Mouse (Mus musculus) midbrain, embryonic 11.5 days (tissue): ENCODE data around the gene Lancl1. TPM values are rescaled to one million over a fixed set of nuclear protein-coding genes. Genes with fewer than 3 reads are reported as not detected.
A peak's percentile ranks its signal among the peaks of the same experiment; 100 is the strongest.

ENCODE experiments used
- ATAC-seq: fragments of 200-750 bp; cut with Nextera tagmentation; 2 replicates; pipeline ENCODE4 v1.8.0; 2017; ENCODE audit warnings: moderate TSS enrichment, moderate library complexity; ENCODE audit not compliant: low FRiP score
- DNase-seq: peaks from one replicate; pipeline ENCODE4 v3.0.0; 2015; ENCODE audit warnings: low spot score; ENCODE audit errors: missing footprints
- H3K27ac ChIP-seq: fragments of 300-500 bp; sonication (generic); 2 replicates; pipeline ENCODE4 v1.5.1; 2014; ENCODE audit warnings: low read depth, low read length
- H3K27me3 ChIP-seq: fragments of 300-500 bp; sonication (generic); 2 replicates; pipeline ENCODE4 v1.6.1; 2014; ENCODE audit warnings: mild to moderate bottlenecking, low read length, moderate library complexity, mixed read lengths; ENCODE audit not compliant: control insufficient read depth, insufficient read depth
- H3K36me3 ChIP-seq: fragments of 300-500 bp; sonication (generic); 2 replicates; pipeline ENCODE4 v1.6.1; 2014; ENCODE audit warnings: mild to moderate bottlenecking, low read length, moderate library complexity, mixed read lengths; ENCODE audit not compliant: control insufficient read depth, insufficient read depth
- H3K4me1 ChIP-seq: fragments of 300-500 bp; sonication (generic); 2 replicates; pipeline ENCODE4 v1.6.1; 2014; ENCODE audit warnings: low read length; ENCODE audit not compliant: control insufficient read depth, insufficient read depth
- H3K4me2 ChIP-seq: fragments of 300-500 bp; sonication (generic); 2 replicates; pipeline ENCODE4 v1.6.1; 2014; ENCODE audit warnings: mild to moderate bottlenecking, moderate library complexity
- H3K4me3 ChIP-seq: fragments of 300-500 bp; sonication (generic); 2 replicates; pipeline ENCODE4 v1.5.1; 2014; ENCODE audit warnings: low read depth, low read length
- H3K9ac ChIP-seq: fragments of 300-500 bp; sonication (generic); 2 replicates; pipeline ENCODE4 v1.6.1; 2014; ENCODE audit warnings: low read length
- H3K9me3 ChIP-seq: fragments of 300-500 bp; sonication (generic); 2 replicates; pipeline ENCODE4 v1.6.1; 2016; ENCODE audit warnings: low read length; ENCODE audit not compliant: control insufficient read depth
- WGBS: fragments of 180-500 bp; shearing (Covaris S2); extraction: QIAGEN DNeasy Blood & Tissue Kit; methylation state at CpG from one replicate; pipeline ENCODE4 v1.1.7; 2014; 5-methylcytosine and 5-hydroxymethylcytosine counted together
- polyA plus RNA-seq: library from polyadenylated mRNA; unstranded; fragments of >200 nt; fragmentation: Nextera tagmentation; extraction: Ambion mirVana; gene quantifications from 2 replicates; pipeline ENCODE4 v1.2.1, GENCODE M21; 2014

Lancl1 gene
- polyA plus RNA-seq, 1 experiment from 2014 or later, result 90.4 TPM

DNA sequence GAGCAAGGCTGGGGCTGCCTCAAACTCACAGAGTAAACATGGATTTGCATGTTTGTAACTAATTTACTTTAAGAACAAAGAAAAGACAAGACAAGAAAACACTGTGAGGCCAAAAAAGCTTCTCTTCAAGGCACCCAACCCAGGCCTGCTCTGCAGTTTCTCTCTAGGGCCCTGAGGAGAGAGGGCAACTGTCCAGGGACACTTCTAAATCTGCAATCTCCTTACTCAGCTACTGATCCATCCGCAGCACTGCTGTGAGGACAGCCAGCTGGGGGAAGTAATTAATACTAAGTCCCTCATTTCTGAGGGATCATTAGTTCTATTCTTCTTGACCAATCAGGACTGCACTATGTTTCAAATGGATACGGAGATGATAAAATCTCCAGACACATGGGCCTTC lies 12.5 kb downstream of the Lancl1 start:
- 86% methylated on average over 2 of the region's 2 CpGs for WGBS
- Histone ChIP-seq H3K9me3 (no peaks in the 10 kb centered on the region), H3K27me3 (no peaks in the 10 kb centered on the region), H3K9ac (no peak overlapping the region), H3K4me1 (no peaks in the 10 kb centered on the region), H3K27ac (no peak overlapping the region), H3K4me2 (no peak overlapping the region), H3K36me3 (no peaks in the 10 kb centered on the region), H3K4me3 (no peak overlapping the region)
- ATAC-seq, result no peak
- no peak for DNase-seq

DNA sequence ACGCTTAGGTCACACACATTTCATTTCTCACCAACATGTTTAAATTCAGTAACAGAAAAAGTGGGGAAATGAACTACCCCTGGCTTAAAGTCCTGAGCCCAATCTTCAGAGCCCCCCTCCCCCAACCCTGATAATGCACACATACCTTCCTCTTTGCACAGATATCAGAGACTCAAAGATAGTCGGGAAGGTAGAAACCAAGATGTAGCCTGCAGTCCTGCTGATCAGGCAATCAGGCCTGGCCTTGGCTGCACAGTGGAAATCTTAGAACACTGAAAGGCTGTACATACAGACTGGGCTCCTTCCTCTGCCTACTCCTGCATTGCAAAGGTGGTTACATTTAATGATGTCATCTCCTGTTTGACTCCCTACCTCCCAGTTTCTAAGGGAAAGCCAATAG lies 15.9 kb downstream of the Lancl1 start:
- Histone ChIP-seq H3K4me2 (no peak overlapping the region), H3K9me3 (no peaks in the 10 kb centered on the region), H3K27ac (no peak overlapping the region), H3K9ac (no peak overlapping the region), H3K4me1 (no peaks in the 10 kb centered on the region), H3K36me3 (peaks cover 4% of the 10 kb centered on the region; the same call in 1 of the 2 replicates), H3K4me3 (no peak overlapping the region), H3K27me3 (no peaks in the 10 kb centered on the region)
- DNase-seq (no peak), ATAC-seq (no peak)
- 97% methylated on average over 2 of the region's 2 CpGs for WGBS

DNA sequence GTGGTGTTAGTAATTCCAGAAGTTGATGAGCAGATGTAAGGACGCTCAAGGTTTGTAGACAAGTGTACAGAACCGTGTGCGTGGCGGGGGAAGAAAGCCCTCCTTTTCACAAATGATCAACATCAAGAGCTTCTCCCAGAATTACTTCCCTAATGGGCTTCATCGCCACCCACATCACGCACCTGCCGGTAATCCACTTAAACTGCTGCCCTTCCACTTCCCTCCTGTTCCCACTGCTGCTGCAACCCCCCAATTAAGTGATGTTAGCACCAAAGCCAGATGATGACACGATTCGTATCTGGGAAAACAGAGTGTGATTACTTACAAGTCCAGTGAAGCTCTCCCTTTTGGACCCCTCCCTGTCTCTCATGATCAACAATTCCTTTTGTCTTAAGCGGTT lies 16.6 kb downstream of the Lancl1 start:
- H3K4me3 ChIP-seq, result no peak overlapping the region
- peaks cover 4% of the 10 kb centered on the region; the same call in 1 of the 2 replicates for H3K36me3 ChIP-seq
- no peaks in the 10 kb centered on the region for H3K27me3 ChIP-seq
- ATAC-seq, result no peak
- H3K9ac ChIP-seq, result no peak overlapping the region
- no peaks in the 10 kb centered on the region for H3K4me1 ChIP-seq
- no peak overlapping the region for H3K4me2 ChIP-seq
- no peak overlapping the region for H3K27ac ChIP-seq
- WGBS, result 91% methylated on average over 10 of the region's 10 CpGs
- H3K9me3 ChIP-seq, result no peaks in the 10 kb centered on the region
- no peak for DNase-seq

DNA sequence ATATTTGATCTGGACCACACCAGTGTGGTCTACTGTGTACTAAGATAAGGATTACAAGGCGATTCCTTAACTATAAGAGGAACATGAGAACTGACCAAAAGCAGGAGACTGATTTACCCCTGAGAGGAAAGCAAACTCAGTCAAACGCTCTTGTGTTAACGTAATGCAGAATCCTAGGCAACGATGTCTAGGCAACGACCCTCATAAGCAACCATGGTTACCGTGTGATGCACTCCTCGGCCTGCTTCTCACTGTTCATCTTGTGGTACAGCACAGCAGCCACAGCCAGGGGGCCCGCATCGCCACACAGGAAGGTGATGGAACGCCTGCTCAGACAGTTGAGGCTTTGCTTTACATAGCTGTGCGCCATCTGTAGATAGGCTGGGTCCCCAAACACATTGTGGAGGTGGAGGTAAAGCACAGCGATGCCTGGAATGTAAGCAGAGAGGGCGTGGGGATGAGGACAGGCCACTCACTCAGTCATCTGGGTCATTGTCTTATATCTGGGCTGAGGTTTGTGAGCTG lies 18.0 kb downstream of the Lancl1 start:
- Histone ChIP-seq H3K27me3 (no peaks in the 10 kb centered on the region), H3K4me3 (no peak overlapping the region), H3K4me2 (no peak overlapping the region), H3K27ac (no peak overlapping the region), H3K36me3 (peaks cover 4% of the 10 kb centered on the region; the same call in 1 of the 2 replicates), H3K9me3 (no peaks in the 10 kb centered on the region), H3K9ac (no peak overlapping the region), H3K4me1 (no peaks in the 10 kb centered on the region)
- WGBS, result 85% methylated on average over 13 of the region's 13 CpGs
- ATAC-seq (no peak), DNase-seq (peak; percentile 77)

DNA sequence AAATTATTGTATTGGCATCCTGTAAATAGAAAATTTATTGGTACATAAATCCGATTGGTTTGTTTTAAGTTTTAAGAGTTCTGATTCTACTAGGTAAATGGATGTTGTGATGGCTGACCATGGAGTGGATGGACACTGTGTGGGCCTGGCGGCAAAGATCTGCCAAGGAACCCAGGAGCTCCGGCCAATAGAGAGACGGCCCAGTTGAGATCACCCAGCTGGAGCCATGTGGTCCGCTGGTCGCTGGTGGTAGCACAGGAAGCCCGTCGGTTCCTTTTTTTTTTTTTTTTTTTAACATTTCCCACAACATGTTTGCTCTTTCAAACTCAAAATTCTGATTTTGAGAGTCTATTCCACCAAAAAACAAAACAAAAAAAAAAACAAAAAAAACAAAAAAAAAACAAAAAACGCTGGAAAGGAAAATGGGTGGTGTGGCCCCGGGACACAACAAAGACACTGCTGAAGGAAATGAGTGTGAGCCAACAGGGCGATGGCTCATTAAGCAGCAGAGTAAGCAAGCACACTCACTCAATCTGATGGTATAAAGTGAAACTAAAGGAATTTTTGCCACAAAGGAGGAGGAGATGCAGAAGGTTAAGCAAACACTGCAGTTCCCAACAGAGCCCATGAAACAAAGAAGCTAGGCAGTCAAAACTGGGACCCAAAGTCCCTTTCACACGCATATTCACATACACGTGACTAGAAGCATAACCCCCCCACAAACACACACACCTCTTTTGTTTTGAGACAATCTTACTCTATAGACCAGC lies 21.4 kb downstream of the Lancl1 start:
- ATAC-seq (no peak), DNase-seq (peak; percentile 73)
- H3K4me2 ChIP-seq, result no peak overlapping the region
- no peak overlapping the region for H3K9ac ChIP-seq
- no peaks in the 10 kb centered on the region for H3K4me1 ChIP-seq
- peaks cover 4% of the 10 kb centered on the region; the same call in 1 of the 2 replicates for H3K36me3 ChIP-seq
- no peaks in the 10 kb centered on the region for H3K9me3 ChIP-seq
- 88% methylated on average over 13 of the region's 13 CpGs for WGBS
- no peak overlapping the region for H3K4me3 ChIP-seq
- H3K27me3 ChIP-seq, result no peaks in the 10 kb centered on the region
- no peak overlapping the region for H3K27ac ChIP-seq

DNA sequence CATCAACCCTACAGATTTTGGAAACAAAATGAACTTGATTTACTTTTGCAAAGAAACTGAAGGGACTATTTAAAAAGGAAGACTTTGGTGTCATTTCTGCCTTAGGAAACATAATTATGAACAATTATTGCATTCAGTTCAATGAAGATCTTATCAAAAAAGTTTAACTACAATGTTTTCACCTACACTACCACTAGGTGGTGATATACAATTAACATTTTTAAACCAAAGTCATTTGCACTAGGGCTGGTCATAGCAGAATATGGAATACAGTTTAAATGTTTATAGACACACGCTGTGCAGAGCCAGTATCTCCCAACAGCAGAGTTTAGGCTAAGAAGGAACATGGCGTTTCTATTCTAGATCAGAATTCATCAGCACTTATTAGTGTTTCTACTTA lies 24.5 kb downstream of the Lancl1 start:
- 63% methylated on average over 2 of the region's 2 CpGs for WGBS
- Histone ChIP-seq H3K9ac (no peak overlapping the region), H3K36me3 (no peaks in the 10 kb centered on the region), H3K9me3 (no peaks in the 10 kb centered on the region), H3K27me3 (no peaks in the 10 kb centered on the region), H3K27ac (no peak overlapping the region), H3K4me2 (no peak overlapping the region), H3K4me3 (no peak overlapping the region), H3K4me1 (no peaks in the 10 kb centered on the region)
- DNase-seq (no peak), ATAC-seq (no peak)

DNA sequence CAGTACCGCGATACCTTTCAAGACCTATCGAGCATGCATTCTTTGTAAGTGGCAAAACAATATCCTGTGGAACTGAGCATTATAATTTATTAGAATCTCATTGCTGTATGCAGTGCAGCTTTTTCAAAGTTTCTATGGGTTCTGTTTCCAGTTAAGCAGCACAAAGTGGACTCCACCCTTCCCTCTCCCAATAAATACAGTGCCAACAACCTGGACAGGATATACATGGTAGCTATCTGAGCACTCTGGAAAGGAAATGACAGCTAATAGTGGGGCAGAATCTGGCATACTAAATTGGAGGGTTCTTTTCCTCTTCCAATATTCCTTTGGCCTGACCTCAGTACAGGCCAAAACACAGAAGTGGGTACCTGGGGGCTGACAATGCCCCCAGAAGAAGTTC lies 28.2 kb downstream of the Lancl1 start:
- H3K4me1 ChIP-seq, result no peaks in the 10 kb centered on the region
- H3K27ac ChIP-seq, result no peak overlapping the region
- H3K9me3 ChIP-seq, result no peaks in the 10 kb centered on the region
- WGBS, result 96% methylated on average over 3 of the region's 3 CpGs
- H3K36me3 ChIP-seq, result no peaks in the 10 kb centered on the region; the same call in 1 of the 2 replicates
- no peaks in the 10 kb centered on the region for H3K27me3 ChIP-seq
- DNase-seq, result no peak
- no peak overlapping the region for H3K4me3 ChIP-seq
- H3K9ac ChIP-seq, result no peak overlapping the region
- no peak overlapping the region for H3K4me2 ChIP-seq
- no peak for ATAC-seq

DNA sequence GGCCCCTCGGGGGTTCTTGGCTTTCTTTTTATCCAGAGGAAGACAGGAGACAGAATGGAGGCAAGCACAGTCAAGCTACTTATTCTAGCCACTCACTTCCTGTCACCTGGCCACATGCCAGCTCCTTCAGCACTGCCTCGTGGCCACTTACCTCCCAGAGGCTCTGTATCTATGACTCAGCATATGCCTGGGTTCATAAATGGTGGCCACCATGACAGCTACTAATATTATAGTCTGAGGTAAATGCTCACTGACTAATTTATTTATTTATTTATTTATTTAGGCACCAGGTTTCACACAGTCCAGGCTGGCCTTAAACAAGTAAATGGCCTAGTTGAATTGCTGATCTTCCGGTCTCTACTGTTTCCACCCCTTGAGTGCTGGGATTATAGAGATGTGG lies 35.0 kb downstream of the Lancl1 start:
- 0 out of 2 replicates have a peak, but pooled peaks have one; percentile 33 for ATAC-seq

DNA sequence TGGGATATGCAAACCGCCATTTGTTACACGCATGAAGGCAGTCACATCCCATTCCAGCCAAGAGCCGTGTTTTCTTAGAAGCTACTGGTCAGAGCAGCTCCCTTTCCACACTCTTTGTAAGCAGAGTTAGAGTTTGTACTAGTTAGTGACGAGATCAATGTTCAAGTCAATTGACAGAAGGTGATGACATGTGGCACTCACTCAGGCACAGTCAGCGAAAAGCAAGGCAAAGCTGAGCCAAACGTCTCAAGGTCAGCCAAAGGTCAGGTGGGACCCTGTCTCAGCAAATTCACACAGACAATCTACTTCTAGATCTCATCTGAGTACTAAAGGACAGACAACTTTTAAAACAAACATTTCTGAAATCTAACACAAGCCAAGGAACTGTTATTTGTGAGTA lies 36.4 kb downstream of the Lancl1 start:
- ATAC-seq, result no peak
- H3K4me3 ChIP-seq, result no peak overlapping the region
- H3K9me3 ChIP-seq, result no peaks in the 10 kb centered on the region
- H3K36me3 ChIP-seq, result peaks cover 9% of the 10 kb centered on the region; the same call in 1 of the 2 replicates
- WGBS, result 82% methylated on average over 6 of the region's 6 CpGs
- H3K9ac ChIP-seq, result no peak overlapping the region
- no peaks in the 10 kb centered on the region for H3K27me3 ChIP-seq
- H3K4me1 ChIP-seq, result no peaks in the 10 kb centered on the region
- H3K27ac ChIP-seq, result no peak overlapping the region
- DNase-seq, result no peak
- H3K4me2 ChIP-seq, result no peak overlapping the region

More for the DNA sequence above, 35.0 kb downstream of the Lancl1 start:
- Histone ChIP-seq H3K27ac (no peak overlapping the region), H3K9me3 (no peaks in the 10 kb centered on the region), H3K27me3 (no peaks in the 10 kb centered on the region), H3K4me3 (no peak overlapping the region), H3K4me2 (no peak overlapping the region), H3K36me3 (peaks cover 9% of the 10 kb centered on the region; the same call in 1 of the 2 replicates), H3K9ac (no peak overlapping the region), H3K4me1 (no peaks in the 10 kb centered on the region)
- WGBS, result 86% methylated on average over 3 of the region's 3 CpGs
- DNase-seq, result no peak
